Mouse (Mus musculus): Measurements from ENCODE around the gene Slc22a5. TPM values are rescaled to one million over a fixed set of nuclear protein-coding genes. Genes with fewer than 3 reads are reported as not detected.

Gene Slc22a5
- total RNA-seq, 2 experiments from 2014 or later: 41.2 to 41.8 TPM

DNA sequence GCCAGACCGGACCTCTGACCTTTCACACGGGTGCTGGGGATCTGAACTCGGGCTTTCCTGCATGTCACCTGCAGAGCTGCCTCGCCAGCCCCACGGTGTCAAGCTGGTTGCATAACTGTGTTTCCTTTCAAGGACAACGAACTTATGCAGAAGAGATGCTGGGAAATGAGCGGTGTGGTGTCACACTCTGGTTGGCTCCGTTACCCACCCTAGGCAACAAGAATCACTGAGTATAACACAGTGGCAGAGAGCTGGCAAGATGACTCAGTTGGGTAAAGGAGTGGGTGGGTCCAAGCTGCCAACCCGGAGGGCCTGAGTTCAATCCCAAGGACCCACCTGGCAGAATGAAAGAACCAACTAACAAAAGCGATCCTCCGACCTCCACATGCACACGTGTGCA is 49.9 kb downstream of the Slc22a5 start:
- DNase-seq: no peak

GRCm38 (mm10) chr11:53839663-53840642 is 51.5 kb downstream of the Slc22a5 start:
- DNase-seq: peak in 1 of 2 experiments; percentile 23

GRCm38 (mm10) chr11:53839147-53839546 is 52.3 kb downstream of the Slc22a5 start:
- DNase-seq: no peak

GRCm38 (mm10) chr11:53837731-53838130 is 53.7 kb downstream of the Slc22a5 start:
- DNase-seq: no peak

- DNase-seq: no peak
These were observed 56.0 kb downstream of the Slc22a5 start for GRCm38 (mm10) chr11:53835379-53836010.

DNA sequence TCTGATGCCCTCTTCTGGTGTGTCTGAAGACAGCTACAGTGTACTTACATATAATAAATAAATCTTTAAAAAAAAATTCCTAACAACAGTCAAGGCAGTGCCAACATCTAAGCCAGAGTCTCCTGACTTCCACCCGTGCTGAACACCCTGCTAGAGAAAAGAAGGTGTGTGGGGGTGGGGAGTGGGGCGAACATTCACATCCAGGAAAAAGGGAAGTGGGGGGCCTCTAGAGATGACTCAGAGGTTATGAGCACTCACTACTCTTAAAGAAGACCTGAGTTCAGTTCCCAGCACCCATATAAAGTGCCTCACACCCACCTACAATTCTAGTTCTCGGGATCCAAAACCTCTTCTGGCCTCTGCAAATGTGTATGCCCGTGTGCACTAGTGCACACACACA is 66.1 kb downstream of the Slc22a5 start:
- no peak for DNase-seq

DNA sequence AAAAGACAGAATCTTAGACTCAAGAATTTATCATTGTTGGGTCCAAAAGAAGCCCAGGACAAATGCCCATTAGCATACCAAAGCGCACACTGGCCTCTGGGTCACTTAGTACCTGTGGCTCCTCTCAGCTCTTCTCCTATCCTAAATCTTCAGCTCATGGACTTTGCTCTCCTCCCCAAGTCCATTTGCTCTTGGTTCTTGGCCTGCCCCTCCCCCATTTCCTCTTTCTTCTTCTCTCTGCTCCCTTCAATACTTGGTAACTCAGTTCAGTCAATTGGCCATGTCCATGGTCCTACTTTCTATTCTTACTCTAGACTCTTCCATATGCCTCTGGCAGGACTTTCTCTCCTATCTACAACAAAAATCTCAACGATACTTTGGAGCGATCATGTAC is 69.5 kb downstream of the Slc22a5 start:
- no peak for DNase-seq

GRCm38 (mm10) chr11:53821230-53821944 is 70.1 kb downstream of the Slc22a5 start:
- DNase-seq: no peak

- DNase-seq: no peak
These were observed 70.8 kb downstream of the Slc22a5 start for GRCm38 (mm10) chr11:53820516-53821170.

DNA sequence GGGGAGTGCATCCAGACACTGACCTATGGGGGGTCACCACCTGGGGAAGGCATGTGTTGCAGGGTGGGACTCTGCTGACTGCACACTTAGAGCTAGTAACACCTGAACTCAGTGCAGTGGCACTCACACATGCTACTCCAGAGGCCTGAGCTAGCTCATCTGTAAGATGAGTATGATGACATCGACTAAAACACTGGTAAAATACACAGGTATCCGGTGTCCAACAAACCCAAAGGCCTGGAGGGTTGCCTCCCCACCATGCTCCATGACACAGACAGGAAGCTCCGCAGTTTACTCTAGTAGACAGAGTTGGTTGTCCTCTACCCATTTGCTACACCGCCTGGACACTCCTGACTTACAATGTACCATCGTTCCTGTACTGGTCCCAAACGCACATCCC is 71.9 kb downstream of the Slc22a5 start:
- DNase-seq: no peak

GRCm38 (mm10) chr11:53818794-53819193 is 72.7 kb downstream of the Slc22a5 start:
- peak in 1 of 2 experiments; percentile 44 for DNase-seq

DNA sequence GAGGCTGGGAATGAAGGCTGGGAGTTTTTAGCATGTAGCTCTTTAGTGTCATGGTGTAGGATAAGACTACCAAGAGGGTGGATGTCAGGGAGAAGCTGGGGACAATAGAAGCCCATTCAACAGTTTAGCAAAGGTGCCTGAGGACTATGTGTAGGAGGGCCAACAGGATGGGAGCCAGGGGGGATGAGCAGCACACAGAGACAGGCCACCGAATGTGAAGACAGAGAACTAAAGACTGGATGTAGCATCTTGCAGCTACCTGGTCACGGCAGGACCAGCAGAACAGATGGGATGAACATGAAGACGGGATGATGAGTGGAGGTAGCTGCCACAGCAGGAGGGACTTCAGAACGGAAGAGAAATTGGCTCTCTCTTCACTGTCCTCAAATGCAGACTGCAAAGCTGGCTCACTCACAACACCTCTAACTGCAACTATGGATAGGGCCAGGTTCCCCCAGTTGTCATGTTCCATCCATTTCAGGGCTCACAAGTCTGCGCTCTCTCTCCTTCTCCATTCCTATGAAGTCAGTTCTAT is 74.6 kb downstream of the Slc22a5 start:
- DNase-seq: no peak

GRCm38 (mm10) chr11:53814810-53815209 is 76.7 kb downstream of the Slc22a5 start:
- no peak for DNase-seq

Other genes starting within 250 kb of the Slc22a5 start
- 10 to 100 TPM; 12.1 to 17.1 TPM for gene Rad50, start 184.3 kb downstream of the Slc22a5 start, total RNA-seq (2021)
- gene Il5, start 170.9 kb downstream of the Slc22a5 start, total RNA-seq (2021): not detected
- 10 to 100 TPM; 24.3 to 26.0 TPM for gene Irf1, start 121.6 kb downstream of the Slc22a5 start, total RNA-seq (2021)
- 1 to 10 TPM in 1 of 2 experiments, not detected in 1; 1.1 TPM for gene Gm17334, start 118.5 kb downstream of the Slc22a5 start, total RNA-seq (2021)
- gene Gm12216, start 32.4 kb downstream of the Slc22a5 start, total RNA-seq (2021): 1 to 10 TPM; 5.2 to 7.5 TPM
- 1 to 10 TPM; 5.5 to 5.7 TPM for gene Slc22a21, start 88.7 kb upstream of the Slc22a5 start, total RNA-seq (2021)
- gene Slc22a4, start 136.4 kb upstream of the Slc22a5 start, total RNA-seq (2021): 1 to 10 TPM; 4.3 to 8.2 TPM
- gene Pdlim4, start 177.4 kb upstream of the Slc22a5 start, total RNA-seq (2021): 10 to 100 TPM in 1 of 2 experiments, 1 to 10 TPM in 1; 6.5 to 29.5 TPM
- 10 to 100 TPM; 29.2 to 41.5 TPM for gene P4ha2, start 208.4 kb upstream of the Slc22a5 start, total RNA-seq (2021)